Mouse (Mus musculus) limb, embryonic 13.5 days (tissue): Measurements from ENCODE around the gene Rhbdd1. TPM values are rescaled to one million over a fixed set of nuclear protein-coding genes. Genes with fewer than 3 reads are reported as not detected.

Experiments
- ATAC-seq: fragments of 200-750 bp; cut with Nextera tagmentation; 2 replicates; pipeline ENCODE4 v1.8.0; 2017; ENCODE audit warnings: low read depth, moderate number of reproducible peaks, moderate TSS enrichment; ENCODE audit not compliant: low FRiP score
- H3K27ac ChIP-seq: fragments of 300-500 bp; sonication (generic); 2 replicates; pipeline ENCODE4 v1.5.1; 2015; ENCODE audit warnings: inconsistent platforms, mild to moderate bottlenecking, moderate library complexity
- H3K27me3 ChIP-seq: fragments of 300-500 bp; sonication (generic); 2 replicates; pipeline ENCODE4 v1.6.1; 2015; ENCODE audit warnings: mild to moderate bottlenecking, inconsistent platforms
- H3K36me3 ChIP-seq: fragments of 300-500 bp; sonication (generic); 2 replicates; pipeline ENCODE4 v1.6.1; 2015; ENCODE audit warnings: inconsistent platforms, mild to moderate bottlenecking, moderate library complexity
- H3K4me1 ChIP-seq: fragments of 300-500 bp; sonication (generic); 2 replicates; pipeline ENCODE4 v1.6.1; 2015; ENCODE audit warnings: inconsistent platforms
- H3K4me2 ChIP-seq: fragments of 300-500 bp; sonication (generic); replicated peaks from 2 replicates; pipeline ENCODE4 v1.6.1; 2015; ENCODE audit warnings: inconsistent platforms, mild to moderate bottlenecking, moderate library complexity
- H3K4me3 ChIP-seq: fragments of 300-500 bp; sonication (generic); 2 replicates; pipeline ENCODE4 v1.5.1; 2015; ENCODE audit warnings: moderate library complexity, mild to moderate bottlenecking, inconsistent platforms
- H3K9ac ChIP-seq: fragments of 300-500 bp; sonication (generic); 2 replicates; pipeline ENCODE4 v1.6.1; 2015; ENCODE audit warnings: mild to moderate bottlenecking, inconsistent platforms
- H3K9me3 ChIP-seq: fragments of 300-500 bp; sonication (generic); 2 replicates; pipeline ENCODE4 v1.6.1; 2016; ENCODE audit warnings: inconsistent platforms
- WGBS: fragments of 180-500 bp; shearing (Covaris S2); methylation state at CpG from one replicate; pipeline ENCODE4 v1.1.7; 2015; 5-methylcytosine and 5-hydroxymethylcytosine counted together
- polyA plus RNA-seq: library from polyadenylated mRNA; unstranded; fragments of >200 nt; fragmentation: Nextera tagmentation; extraction: Ambion mirVana; gene quantifications from 2 replicates; pipeline ENCODE4 v1.2.1, GENCODE M21; 2015

The Rhbdd1 gene
- polyA plus RNA-seq, 1 experiment from 2014 or later: 7.6 TPM

DNA sequence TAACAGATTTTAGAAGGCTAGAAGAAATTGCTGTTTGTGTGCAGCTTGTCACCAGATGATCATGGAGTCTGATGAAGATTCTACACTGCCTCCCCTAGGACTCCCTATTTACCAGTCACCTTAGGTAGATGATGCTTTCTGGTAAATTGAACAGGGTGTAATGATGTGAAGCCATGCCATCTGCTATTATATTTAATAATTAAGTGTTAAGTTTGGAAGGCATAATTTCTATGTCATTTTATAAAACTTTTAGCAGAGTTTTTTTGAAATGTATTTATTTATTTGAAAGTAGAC is 13.6 kb downstream of the Rhbdd1 start:
- Histone ChIP-seq H3K27me3 (no peaks in the 10 kb centered on the region), H3K4me2 (no peak overlapping the region), H3K4me1 (no peaks in the 10 kb centered on the region), H3K27ac (no peak overlapping the region), H3K36me3 (no peaks in the 10 kb centered on the region), H3K4me3 (no peak overlapping the region), H3K9ac (no peak overlapping the region), H3K9me3 (no peaks in the 10 kb centered on the region)
- no peak for ATAC-seq

DNA sequence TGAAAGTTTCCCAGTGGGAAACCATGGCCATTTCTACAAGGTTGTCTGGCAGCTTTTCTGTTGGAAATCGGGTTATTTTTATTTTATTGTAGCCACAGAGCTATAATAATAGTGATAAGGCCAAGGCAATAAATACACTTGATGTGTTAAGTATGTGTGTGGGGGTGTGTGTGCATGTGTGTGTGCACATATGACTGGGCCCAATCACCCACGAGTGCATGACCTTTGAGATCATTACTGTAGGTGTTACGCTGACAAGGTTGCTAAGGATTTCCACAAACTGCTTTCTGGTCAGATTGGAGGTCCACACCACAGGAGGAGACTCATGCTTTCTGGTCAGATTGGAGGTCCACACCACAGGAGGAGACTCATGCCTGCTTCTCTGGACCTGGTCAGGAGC is 18.3 kb downstream of the Rhbdd1 start:
- Histone ChIP-seq H3K4me2 (no peak overlapping the region), H3K4me3 (no peak overlapping the region), H3K36me3 (no peaks in the 10 kb centered on the region), H3K9me3 (no peaks in the 10 kb centered on the region), H3K27ac (no peak overlapping the region), H3K4me1 (no peaks in the 10 kb centered on the region), H3K27me3 (no peaks in the 10 kb centered on the region), H3K9ac (no peak overlapping the region)
- no peak for ATAC-seq
- 80% methylated on average over 3 of the region's 3 CpGs for WGBS

DNA sequence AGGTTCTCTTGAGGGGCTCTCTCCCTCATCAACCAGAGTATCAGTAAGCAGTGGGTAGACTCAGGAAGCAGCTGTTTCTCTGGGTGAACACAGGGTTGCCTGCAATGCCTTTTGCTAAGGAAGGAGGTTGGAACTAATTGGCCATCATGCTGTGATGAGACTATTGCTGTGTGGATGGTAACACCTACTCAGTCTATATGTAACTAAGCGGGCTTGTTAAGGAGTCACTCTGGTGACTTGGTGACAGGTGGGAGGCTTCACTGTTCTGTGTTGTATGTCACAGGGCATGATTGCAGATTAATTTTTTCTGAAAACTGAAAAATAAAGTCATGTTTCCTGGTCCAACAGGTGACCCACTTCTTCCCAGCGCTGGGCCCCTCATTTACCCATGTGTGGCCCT is 36.8 kb downstream of the Rhbdd1 start:
- Histone ChIP-seq H3K4me2 (no peak overlapping the region), H3K9ac (no peak overlapping the region), H3K4me1 (peaks cover 7% of the 10 kb centered on the region; the same call in 1 of the 2 replicates), H3K27ac (no peak overlapping the region), H3K9me3 (no peaks in the 10 kb centered on the region), H3K27me3 (no peaks in the 10 kb centered on the region), H3K36me3 (no peaks in the 10 kb centered on the region), H3K4me3 (no peak overlapping the region)
- no peak for ATAC-seq
- WGBS: 75% methylated on average over 2 of the region's 2 CpGs

DNA sequence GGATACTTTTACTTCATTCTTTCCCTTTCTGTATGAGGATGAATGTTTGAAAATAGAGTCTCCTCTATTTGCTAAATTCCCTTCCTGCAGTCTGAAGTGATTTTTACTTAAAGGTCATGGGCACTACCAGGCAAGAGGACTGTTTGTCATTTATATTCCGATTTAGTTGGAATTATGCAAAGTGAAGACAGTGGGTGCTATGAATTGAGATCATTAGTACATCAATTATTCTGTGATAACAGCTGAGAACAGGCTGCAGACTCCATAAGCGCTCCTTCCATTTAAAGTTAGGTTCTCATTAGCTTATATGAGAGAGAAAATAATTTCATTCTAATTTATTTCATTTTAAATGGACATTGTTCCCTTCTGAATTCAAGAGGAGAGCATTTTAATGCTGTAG is 37.5 kb downstream of the Rhbdd1 start:
- WGBS: 85% methylated on average over 2 of the region's 2 CpGs
- Histone ChIP-seq H3K36me3 (no peaks in the 10 kb centered on the region), H3K27ac (no peak overlapping the region), H3K27me3 (no peaks in the 10 kb centered on the region), H3K4me1 (peaks cover 13% of the 10 kb centered on the region), H3K4me2 (no peak overlapping the region), H3K9me3 (no peaks in the 10 kb centered on the region), H3K4me3 (no peak overlapping the region), H3K9ac (no peak overlapping the region)
- no peak for ATAC-seq

DNA sequence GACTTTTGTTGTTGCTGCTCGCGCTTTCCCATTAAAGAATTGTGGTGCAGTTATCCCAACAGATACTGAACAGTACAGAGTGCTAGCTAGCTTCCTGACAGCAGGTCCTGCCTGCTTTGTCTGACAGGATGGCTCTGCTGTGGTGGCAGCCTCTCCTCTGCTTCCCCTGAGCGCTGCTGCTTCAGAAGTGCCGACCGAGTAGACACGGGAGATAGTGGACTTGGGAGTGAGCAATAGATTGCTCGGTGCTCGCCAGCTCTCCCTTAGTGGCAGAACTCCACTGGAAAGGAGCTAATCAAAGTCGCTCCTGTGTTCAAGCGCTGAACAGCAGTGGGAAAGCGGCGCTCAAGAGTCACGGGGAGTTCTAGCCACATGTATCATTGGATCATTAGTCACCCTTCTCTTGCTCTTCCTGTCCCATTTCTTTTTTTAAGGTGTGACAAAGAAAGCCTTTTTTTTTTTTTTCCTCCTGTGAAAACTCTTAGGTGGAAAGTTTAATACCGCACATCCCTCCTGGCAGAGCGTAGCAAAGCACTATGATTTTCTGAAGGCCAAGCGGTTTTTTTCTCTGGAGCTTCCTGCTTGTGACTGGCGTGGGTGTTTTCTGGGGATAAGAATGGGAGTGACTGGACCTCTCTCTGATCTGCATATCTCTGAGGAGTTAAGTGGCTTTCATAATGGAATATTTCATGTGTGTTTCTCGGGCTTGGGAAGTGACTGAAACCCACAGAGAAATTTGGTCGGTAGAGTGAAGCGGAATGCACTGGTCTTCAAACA is 42.8 kb downstream of the Rhbdd1 start:
- H3K36me3 ChIP-seq: no peaks in the 10 kb centered on the region
- H3K27ac ChIP-seq: no peak overlapping the region
- H3K9me3 ChIP-seq: no peaks in the 10 kb centered on the region
- peaks cover 57% of the 10 kb centered on the region for H3K4me1 ChIP-seq
- H3K4me2 ChIP-seq: no peak overlapping the region
- no peak for ATAC-seq
- no peak overlapping the region for H3K9ac ChIP-seq
- H3K27me3 ChIP-seq: no peaks in the 10 kb centered on the region
- 69% methylated on average over 20 of the region's 20 CpGs for WGBS
- no peak overlapping the region for H3K4me3 ChIP-seq

DNA sequence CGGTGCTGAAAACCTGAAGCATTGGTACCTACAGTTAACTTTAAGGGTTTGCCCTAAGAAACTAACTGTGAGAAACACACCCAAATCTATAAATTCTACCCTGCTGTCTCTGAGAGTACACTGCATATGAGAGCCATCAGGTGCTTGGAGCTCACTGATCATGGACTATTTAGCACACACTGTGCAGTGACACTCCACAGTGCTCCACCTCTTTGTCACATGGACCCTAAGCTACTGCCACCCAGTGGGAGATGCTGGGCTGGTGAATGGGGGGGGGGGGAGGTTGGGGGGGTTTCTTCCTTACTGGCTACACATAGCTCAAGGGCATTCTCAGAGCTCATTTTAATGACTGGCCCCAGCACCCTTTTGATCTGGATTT is 43.4 kb downstream of the Rhbdd1 start:
- no peaks in the 10 kb centered on the region for H3K9me3 ChIP-seq
- no peak for ATAC-seq
- 81% methylated on average over 1 of the region's 1 CpGs for WGBS
- peaks cover 54% of the 10 kb centered on the region for H3K4me1 ChIP-seq
- no peaks in the 10 kb centered on the region for H3K36me3 ChIP-seq
- H3K27ac ChIP-seq: no peak overlapping the region
- H3K4me2 ChIP-seq: no peak overlapping the region
- H3K4me3 ChIP-seq: no peak overlapping the region
- H3K27me3 ChIP-seq: no peaks in the 10 kb centered on the region
- H3K9ac ChIP-seq: no peak overlapping the region

DNA sequence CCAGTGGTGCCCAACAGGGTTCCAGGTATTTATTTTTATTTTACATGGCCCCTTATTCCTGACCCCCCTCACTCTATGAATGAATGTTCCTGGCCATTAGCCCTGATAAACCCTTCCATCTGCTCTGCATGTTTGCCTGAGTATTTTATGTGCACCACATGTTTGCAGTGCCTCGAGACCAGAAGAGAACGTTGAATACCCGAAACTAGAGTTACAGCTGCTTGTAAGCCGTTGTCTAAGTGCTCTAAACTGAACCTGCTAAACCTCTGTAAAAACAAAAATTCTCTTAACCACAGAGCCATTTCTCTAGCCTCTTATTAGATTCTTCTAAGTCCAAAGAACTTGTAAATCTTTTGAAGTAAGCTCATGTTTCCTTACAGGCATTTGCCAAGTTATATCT is 45.0 kb downstream of the Rhbdd1 start:
- peak; percentile 86 for ATAC-seq
- 10% methylated on average over 4 of the region's 4 CpGs for WGBS

DNA sequence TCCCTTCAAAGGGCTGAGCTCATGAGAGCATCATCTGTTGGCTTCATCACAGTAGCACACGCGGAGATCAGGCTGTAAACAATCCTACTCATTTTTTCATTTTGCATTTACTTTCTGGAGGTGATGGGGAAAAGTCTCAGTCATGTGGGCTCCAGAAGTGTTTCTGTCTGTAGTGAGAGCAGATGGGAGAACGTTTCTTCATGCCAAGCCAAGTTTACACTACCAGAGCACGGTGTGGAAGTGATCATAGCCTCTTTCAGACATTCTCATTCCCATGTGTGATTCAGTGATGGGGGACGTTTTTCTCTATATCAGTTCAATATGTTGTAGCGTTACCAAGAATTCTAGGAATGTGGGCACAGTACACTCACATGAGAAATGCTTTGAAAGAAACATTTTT is 45.9 kb downstream of the Rhbdd1 start:
- peak overlapping the region; percentile 67; the same call in 1 of the 2 replicates for H3K27ac ChIP-seq
- H3K9ac ChIP-seq: no peak overlapping the region
- no peaks in the 10 kb centered on the region for H3K27me3 ChIP-seq
- WGBS: 36% methylated on average over 6 of the region's 6 CpGs
- H3K4me1 ChIP-seq: peaks cover 53% of the 10 kb centered on the region
- no peak overlapping the region for H3K4me3 ChIP-seq
- peak; percentile 51; the same call in 1 of the 2 replicates for ATAC-seq
- H3K9me3 ChIP-seq: no peaks in the 10 kb centered on the region
- H3K36me3 ChIP-seq: no peaks in the 10 kb centered on the region
- no peak overlapping the region for H3K4me2 ChIP-seq

More for the DNA sequence above, 45.0 kb downstream of the Rhbdd1 start:
- Histone ChIP-seq H3K4me3 (no peak overlapping the region), H3K9me3 (no peaks in the 10 kb centered on the region), H3K36me3 (no peaks in the 10 kb centered on the region), H3K9ac (no peak overlapping the region), H3K27ac (peak overlapping the region; percentile 29; the same call in 1 of the 2 replicates), H3K27me3 (no peaks in the 10 kb centered on the region), H3K4me1 (peaks cover 53% of the 10 kb centered on the region), H3K4me2 (peak overlapping the region; percentile 12; the same call in 1 of the 2 replicates)

DNA sequence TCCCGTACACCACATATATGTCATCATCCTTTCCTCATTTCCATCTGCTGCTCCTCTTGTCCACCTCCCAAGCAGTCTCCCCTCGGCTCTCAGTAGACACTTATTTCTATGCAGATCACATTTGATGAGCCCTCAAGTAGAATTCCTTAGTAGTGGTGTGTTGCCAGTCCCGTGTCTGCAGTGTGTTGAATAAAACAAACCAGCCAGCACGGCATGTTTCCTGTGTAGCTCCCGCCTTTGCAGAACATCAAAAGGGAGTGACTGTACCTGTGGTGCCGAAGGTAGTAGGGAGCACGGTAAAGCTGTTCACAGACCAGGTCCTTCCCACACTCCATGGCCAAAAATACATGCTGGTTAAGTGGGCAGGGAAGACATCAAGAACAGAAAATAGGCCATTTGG is 47.8 kb downstream of the Rhbdd1 start:
- H3K27ac ChIP-seq: no peak overlapping the region
- H3K4me1 ChIP-seq: peaks cover 44% of the 10 kb centered on the region
- no peaks in the 10 kb centered on the region for H3K27me3 ChIP-seq
- H3K36me3 ChIP-seq: no peaks in the 10 kb centered on the region
- H3K4me3 ChIP-seq: no peak overlapping the region
- 62% methylated on average over 7 of the region's 7 CpGs for WGBS
- H3K4me2 ChIP-seq: no peak overlapping the region
- no peak overlapping the region for H3K9ac ChIP-seq
- no peaks in the 10 kb centered on the region for H3K9me3 ChIP-seq
- ATAC-seq: no peak

DNA sequence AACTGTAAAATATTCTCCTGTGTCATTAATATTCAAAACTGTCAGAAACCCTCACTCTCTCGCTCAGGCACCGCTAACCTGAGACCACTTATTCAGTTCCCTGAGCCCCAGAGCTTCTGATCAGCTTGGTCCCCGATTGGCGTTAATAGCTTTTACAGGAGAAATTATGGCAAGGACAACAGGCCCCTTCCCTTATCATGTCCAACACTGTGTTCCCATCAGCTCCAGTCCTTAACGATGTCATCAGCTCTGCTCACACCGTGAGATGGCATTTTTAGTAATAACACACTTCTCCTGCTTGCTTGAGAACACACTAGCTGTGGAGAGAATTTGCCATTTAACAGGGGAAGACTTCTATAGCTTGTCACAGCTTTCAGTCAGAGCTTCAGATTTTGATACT is 48.2 kb downstream of the Rhbdd1 start:
- no peak overlapping the region for H3K4me2 ChIP-seq
- H3K9ac ChIP-seq: no peak overlapping the region
- 71% methylated on average over 6 of the region's 6 CpGs for WGBS
- no peaks in the 10 kb centered on the region for H3K36me3 ChIP-seq
- no peaks in the 10 kb centered on the region for H3K27me3 ChIP-seq
- ATAC-seq: no peak
- no peak overlapping the region for H3K4me3 ChIP-seq
- H3K27ac ChIP-seq: no peak overlapping the region
- H3K4me1 ChIP-seq: peaks cover 40% of the 10 kb centered on the region
- H3K9me3 ChIP-seq: no peaks in the 10 kb centered on the region

DNA sequence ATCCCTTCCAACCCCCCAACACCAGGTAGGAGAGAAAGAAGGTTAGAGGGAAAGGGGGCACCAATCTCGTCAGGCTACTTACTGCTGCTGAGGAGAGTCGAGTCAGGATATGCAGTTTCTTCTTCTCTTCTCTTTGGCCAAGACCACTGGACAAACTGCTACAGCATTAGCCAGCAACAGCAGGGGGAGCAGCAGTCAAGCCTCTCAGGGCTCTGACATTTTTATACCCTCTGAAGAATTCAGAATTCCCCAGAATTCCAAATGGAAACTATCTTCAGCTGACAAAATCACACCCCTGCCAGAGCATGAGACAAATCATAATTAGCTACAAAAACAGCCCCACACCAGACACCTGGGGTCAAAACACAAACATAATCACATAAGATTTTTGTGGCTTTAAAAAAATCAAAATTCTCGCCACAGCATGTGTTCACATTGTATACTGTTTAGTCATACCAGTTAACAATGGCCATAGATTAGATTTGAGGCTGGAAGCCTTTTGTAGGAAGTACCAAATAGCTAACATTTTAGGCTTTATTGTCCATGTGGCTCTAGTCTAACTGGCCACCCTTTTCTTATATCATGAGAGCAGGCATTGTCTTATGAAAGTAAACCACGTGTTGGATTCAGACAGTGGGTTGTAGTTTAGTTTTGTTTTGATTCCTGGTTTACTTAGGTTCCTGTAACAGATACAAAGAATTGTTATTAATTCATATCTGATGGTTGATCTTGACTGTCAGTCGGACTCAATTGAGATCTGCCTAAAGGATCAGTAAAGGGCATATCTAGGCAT is 55.6 kb downstream of the Rhbdd1 start:
- WGBS: 83% methylated on average over 5 of the region's 5 CpGs
- H3K9ac ChIP-seq: no peak overlapping the region
- H3K9me3 ChIP-seq: no peaks in the 10 kb centered on the region
- no peak overlapping the region for H3K4me2 ChIP-seq
- no peaks in the 10 kb centered on the region for H3K27me3 ChIP-seq
- ATAC-seq: no peak
- 0 out of 2 replicates have a peak, but pooled peaks cover 3% of the 10 kb centered on the region for H3K4me1 ChIP-seq
- no peak overlapping the region for H3K4me3 ChIP-seq
- H3K27ac ChIP-seq: no peak overlapping the region
- H3K36me3 ChIP-seq: 0 out of 2 replicates have a peak, but pooled peaks cover 3% of the 10 kb centered on the region

DNA sequence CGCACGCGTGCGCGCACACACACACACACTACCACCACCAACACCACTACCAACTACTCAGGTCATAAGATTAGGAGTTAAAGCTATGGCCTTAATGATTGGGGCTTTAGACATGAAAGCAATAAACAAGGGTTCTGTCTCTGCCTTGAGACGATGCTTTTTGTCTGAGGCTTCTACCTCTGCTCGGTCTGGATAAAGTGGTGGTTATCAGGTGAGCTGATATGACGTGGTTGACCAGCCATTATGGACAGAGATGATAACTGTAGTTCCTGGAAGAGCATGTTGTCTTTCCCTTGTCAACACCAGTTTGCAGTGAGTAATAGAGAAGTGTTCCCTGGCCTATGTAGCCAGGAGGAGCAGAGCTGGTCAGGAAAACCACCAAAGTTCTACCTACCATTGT is 57.7 kb downstream of the Rhbdd1 start:
- Histone ChIP-seq H3K4me1 (0 out of 2 replicates have a peak, but pooled peaks cover 3% of the 10 kb centered on the region), H3K27ac (no peak overlapping the region)
- WGBS: 89% methylated on average over 8 of the region's 8 CpGs

More for the DNA sequence above, 57.7 kb downstream of the Rhbdd1 start:
- no peak overlapping the region for H3K4me2 ChIP-seq
- no peak for ATAC-seq
- no peaks in the 10 kb centered on the region for H3K27me3 ChIP-seq
- no peak overlapping the region for H3K9ac ChIP-seq
- 0 out of 2 replicates have a peak, but pooled peaks cover 3% of the 10 kb centered on the region for H3K36me3 ChIP-seq
- H3K9me3 ChIP-seq: no peaks in the 10 kb centered on the region
- no peak overlapping the region for H3K4me3 ChIP-seq
